Mouse (Mus musculus) limb, embryonic 11.5 days (tissue): Measurements from ENCODE around the gene Zbtb32. TPM values are rescaled to one million over a fixed set of nuclear protein-coding genes. Genes with fewer than 3 reads are reported as not detected.

ENCODE experiments used
- ATAC-seq: fragments of 200-750 bp; cut with Nextera tagmentation; 2 replicates; pipeline ENCODE4 v1.8.0; 2017; ENCODE audit warnings: low read depth; ENCODE audit not compliant: insufficient number of reproducible peaks, low FRiP score, low TSS enrichment
- DNase-seq: peaks from one replicate; pipeline ENCODE4 v3.0.0-alpha.2; 2015; ENCODE audit warnings: low spot score
- H3K27ac ChIP-seq: fragments of 300-500 bp; sonication (generic); replicated peaks from 2 replicates; pipeline ENCODE4 v1.5.1; 2014; ENCODE audit warnings: low read depth, mild to moderate bottlenecking, low read length
- H3K27me3 ChIP-seq: fragments of 300-500 bp; sonication (generic); 2 replicates; pipeline ENCODE4 v1.6.1; 2014; ENCODE audit warnings: mild to moderate bottlenecking, low read length, mixed read lengths; ENCODE audit not compliant: control insufficient read depth, insufficient read depth
- H3K36me3 ChIP-seq: fragments of 300-500 bp; sonication (generic); 2 replicates; pipeline ENCODE4 v1.6.1; 2014; ENCODE audit warnings: mild to moderate bottlenecking, low read length, moderate library complexity, mixed read lengths; ENCODE audit not compliant: control insufficient read depth, insufficient read depth
- H3K4me1 ChIP-seq: fragments of 300-500 bp; sonication (generic); 2 replicates; pipeline ENCODE4 v1.6.1; 2014; ENCODE audit warnings: low read length, mixed read lengths; ENCODE audit not compliant: control insufficient read depth, insufficient read depth
- H3K4me2 ChIP-seq: fragments of 300-500 bp; sonication (generic); 2 replicates; pipeline ENCODE4 v1.6.1; 2014; ENCODE audit warnings: low read depth, mild to moderate bottlenecking, moderate library complexity; ENCODE audit not compliant: severe bottlenecking
- H3K4me3 ChIP-seq: fragments of 300-500 bp; sonication (generic); 2 replicates; pipeline ENCODE4 v1.5.1; 2014; ENCODE audit warnings: low read depth, low read length
- H3K9ac ChIP-seq: fragments of 300-500 bp; sonication (generic); 2 replicates; pipeline ENCODE4 v1.6.1; 2014; ENCODE audit warnings: mild to moderate bottlenecking, low read length
- H3K9me3 ChIP-seq: fragments of 300-500 bp; sonication (generic); 2 replicates; pipeline ENCODE4 v1.6.1; 2016; ENCODE audit warnings: low read length; ENCODE audit not compliant: control insufficient read depth
- WGBS: fragments of 180-500 bp; shearing (Covaris S2); extraction: QIAGEN DNeasy Blood & Tissue Kit; methylation state at CpG from one replicate; pipeline ENCODE4 v1.1.7; 2014; 5-methylcytosine and 5-hydroxymethylcytosine counted together
- polyA plus RNA-seq: library from polyadenylated mRNA; unstranded; fragments of >200 nt; fragmentation: Nextera tagmentation; extraction: Ambion mirVana; gene quantifications from 2 replicates; pipeline ENCODE4 v1.2.1, GENCODE M21; 2014

Gene Zbtb32
- polyA plus RNA-seq, result 0.43 TPM in 1 of 2 replicates, not detected in the other

DNA sequence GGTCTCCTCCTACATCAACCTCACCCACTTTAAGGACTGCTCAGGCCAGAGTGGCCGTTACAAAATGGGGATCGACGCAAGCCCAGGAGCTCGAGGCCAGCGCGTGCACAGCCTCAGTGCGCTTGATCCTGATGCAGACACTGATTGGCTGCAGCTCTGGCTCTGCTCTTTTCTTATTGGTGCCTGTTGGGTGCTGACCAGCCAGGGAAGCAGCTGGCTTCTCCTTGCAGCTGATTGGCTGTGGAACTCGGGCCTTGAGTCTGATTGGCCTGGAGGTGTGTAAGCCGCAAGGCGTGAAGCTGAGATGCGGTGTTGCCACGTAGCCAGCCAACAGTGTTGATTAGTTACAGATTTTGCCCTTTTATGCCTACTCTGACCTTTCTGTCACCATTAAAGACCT lies at the start of gene Zbtb32:
Zbtb32 (minus strand) TSS at position 124 of the 400 bp plus-strand sequence.
- Histone ChIP-seq H3K4me1 (no peaks in the 10 kb centered on the region), H3K27me3 (no peaks in the 10 kb centered on the region), H3K36me3 (no peaks in the 10 kb centered on the region), H3K27ac (no peak within 1 kb of the TSS), H3K4me3 (no peak within 1 kb of the TSS), H3K9ac (no peak within 1 kb of the TSS), H3K9me3 (no peaks in the 10 kb centered on the region), H3K4me2 (no peak within 1 kb of the TSS)
- WGBS, result 90% methylated on average over 12 of the region's 12 CpGs
- no peak for DNase-seq
- ATAC-seq, result no peak

DNA sequence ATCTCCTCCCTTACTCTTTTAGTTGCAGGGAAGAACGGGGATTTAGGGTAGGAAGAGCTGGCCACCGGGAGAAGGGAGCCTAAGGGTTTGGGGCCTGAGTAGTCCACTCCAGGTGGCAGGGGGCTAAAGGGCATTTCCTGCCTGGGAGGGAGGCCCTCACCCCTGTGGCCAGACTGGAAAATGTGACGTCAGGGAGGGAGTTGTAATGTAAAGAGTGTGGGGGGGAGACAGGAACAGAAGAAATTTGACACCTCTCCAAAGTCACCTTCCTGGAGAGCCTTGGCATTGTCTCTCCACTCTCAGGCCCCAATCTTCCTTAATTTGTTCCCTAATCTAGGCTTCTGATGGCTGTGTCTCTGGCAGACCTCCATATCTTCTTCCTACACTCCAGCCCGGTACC lies 40.4 kb upstream of the Zbtb32 start:
- Histone ChIP-seq H3K4me2 (no peak overlapping the region), H3K9me3 (no peaks in the 10 kb centered on the region), H3K4me1 (peaks cover 3% of the 10 kb centered on the region; the same call in 1 of the 2 replicates), H3K9ac (no peak overlapping the region), H3K36me3 (peaks cover 14% of the 10 kb centered on the region; the same call in 1 of the 2 replicates), H3K27ac (no peak overlapping the region), H3K27me3 (peaks cover 18% of the 10 kb centered on the region), H3K4me3 (no peak overlapping the region)
- WGBS, result 13% methylated on average over 4 of the region's 4 CpGs
- ATAC-seq (no peak), DNase-seq (peak; percentile 25)

DNA sequence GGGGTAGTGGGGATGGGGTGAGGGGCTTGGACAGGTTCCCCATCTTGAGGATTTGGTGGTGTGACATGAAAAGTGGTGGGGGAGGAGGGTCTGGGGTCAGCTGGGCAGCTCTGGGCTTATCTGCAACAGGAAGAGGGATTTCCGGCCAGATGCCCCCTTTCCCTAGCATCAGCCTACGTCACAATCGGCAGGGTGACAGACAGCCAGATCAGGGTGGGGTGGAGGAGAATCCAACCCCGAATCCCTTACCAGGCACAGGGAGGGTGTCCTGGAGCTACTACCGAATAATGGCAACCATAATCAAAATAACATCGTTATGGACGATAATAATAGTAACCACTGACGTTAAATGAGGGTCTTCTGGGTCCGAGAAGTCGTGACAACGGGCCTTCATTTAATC lies 37.7 kb upstream of the Zbtb32 start:
- Histone ChIP-seq H3K36me3 (peaks cover 4% of the 10 kb centered on the region; the same call in 1 of the 2 replicates), H3K27ac (no peak overlapping the region), H3K9ac (0 out of 2 replicates have a peak overlapping the region, but pooled peaks have one; percentile 18), H3K4me1 (peaks cover 3% of the 10 kb centered on the region; the same call in 1 of the 2 replicates), H3K4me3 (no peak overlapping the region), H3K9me3 (no peaks in the 10 kb centered on the region), H3K4me2 (no peak overlapping the region; the same call in 1 of the 2 replicates), H3K27me3 (peaks cover 33% of the 10 kb centered on the region)
- ATAC-seq (no peak), DNase-seq (no peak)
- WGBS, result 20% methylated on average over 11 of the region's 11 CpGs

DNA sequence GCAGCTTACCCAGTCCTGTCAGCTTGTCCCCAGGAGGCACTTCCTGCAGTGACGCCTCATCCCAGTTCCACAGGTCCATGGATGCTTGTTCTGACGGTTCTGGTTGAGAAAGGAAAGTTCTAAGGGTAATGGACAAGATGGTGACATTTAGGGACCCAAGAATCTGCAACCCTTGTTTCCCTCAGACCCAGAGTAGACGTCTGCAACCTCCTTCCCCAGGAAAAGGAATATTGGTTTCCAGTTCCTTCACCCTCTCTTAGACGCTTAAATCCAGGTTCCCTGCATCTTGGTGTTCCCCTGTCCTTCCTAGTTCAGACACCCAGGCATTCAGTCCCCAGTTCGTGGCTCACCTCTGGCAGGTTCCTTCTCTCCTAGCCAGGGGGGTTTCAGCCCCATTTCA lies 37.0 kb upstream of the Zbtb32 start, which contains the start of gene Etv2:
Etv2 (minus strand) TSS at position 101 of the 400 bp plus-strand sequence.
- WGBS, result 4% methylated on average over 5 of the region's 5 CpGs
- peaks cover 33% of the 10 kb centered on the region for H3K27me3 ChIP-seq
- H3K9me3 ChIP-seq, result no peaks in the 10 kb centered on the region
- DNase-seq, result no peak
- peak within 1 kb of the TSS; percentile 19; the same call in 1 of the 2 replicates for H3K4me3 ChIP-seq
- H3K27ac ChIP-seq, result no peak within 1 kb of the TSS
- H3K9ac ChIP-seq, result 0 out of 2 replicates have a peak within 1 kb of the TSS, but pooled peaks have one; percentile 18
- H3K4me1 ChIP-seq, result peaks cover 3% of the 10 kb centered on the region; the same call in 1 of the 2 replicates
- H3K4me2 ChIP-seq, result peak within 1 kb of the TSS; percentile 11; the same call in 1 of the 2 replicates
- H3K36me3 ChIP-seq, result no peaks in the 10 kb centered on the region
- no peak for ATAC-seq

DNA sequence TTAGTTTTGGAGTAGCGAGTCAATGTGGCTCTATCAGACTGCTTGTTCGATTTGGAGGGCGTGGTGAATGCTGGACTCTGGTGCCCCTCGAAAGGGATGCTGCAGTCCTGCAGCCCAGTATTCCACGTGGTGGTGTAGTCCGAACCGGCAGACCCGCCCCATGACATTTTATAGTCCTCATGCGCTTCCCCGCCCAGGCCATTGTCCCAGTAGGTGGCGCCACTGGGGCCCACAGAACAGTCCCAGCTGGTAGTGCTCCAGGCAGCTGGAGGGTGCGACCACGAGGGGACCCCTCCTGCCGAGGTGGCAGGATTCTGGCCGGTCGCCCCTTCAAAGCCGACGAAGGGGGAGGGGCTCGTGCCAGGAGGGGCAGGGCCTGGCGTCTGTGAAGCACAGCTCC lies 35.9 kb upstream of the Zbtb32 start:
- DNase-seq, result peak; percentile 86
- peak; percentile 60 for ATAC-seq
- H3K4me2 ChIP-seq, result peak overlapping the region; percentile 11; the same call in 1 of the 2 replicates
- no peaks in the 10 kb centered on the region for H3K36me3 ChIP-seq
- peak overlapping the region; percentile 19; the same call in 1 of the 2 replicates for H3K4me3 ChIP-seq
- WGBS, result under 1% methylated on average over 20 of the region's 20 CpGs
- peaks cover 33% of the 10 kb centered on the region for H3K27me3 ChIP-seq
- peaks cover 3% of the 10 kb centered on the region; the same call in 1 of the 2 replicates for H3K4me1 ChIP-seq
- no peaks in the 10 kb centered on the region for H3K9me3 ChIP-seq
- H3K27ac ChIP-seq, result no peak overlapping the region
- no peak overlapping the region for H3K9ac ChIP-seq

DNA sequence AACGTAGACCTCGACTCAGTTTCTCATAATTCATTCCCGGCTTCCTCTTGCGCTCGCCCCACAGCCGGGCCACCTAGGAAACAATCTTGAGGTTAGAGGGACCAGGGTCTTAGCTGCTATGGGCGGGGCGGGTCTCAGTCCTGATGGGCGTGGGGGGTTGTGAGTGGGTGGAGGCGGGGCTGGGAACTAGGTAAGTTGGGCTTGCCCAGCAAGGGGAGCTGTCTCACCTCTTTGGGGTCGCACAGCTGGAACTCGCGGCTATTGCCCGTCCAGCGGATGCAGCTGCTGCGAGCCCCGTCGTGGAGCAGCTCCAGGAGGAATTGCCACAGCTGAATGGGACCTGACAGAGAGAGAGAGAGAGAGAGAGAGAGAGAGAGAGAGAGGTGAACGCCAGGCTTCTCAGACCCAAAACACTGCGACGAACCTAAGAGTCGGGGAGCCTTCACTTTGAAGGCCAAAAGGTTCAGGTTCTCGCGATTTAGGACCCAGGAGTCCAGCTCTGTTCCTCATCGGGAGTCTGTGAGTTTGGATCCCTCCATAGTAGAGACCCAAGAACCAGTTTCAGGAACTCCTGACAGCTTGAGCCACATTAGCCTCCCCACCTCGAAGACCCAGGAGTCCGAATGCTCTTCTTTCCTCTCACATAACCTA lies 35.2 kb upstream of the Zbtb32 start:
- DNase-seq, result peak; percentile 46
- Histone ChIP-seq H3K9me3 (no peaks in the 10 kb centered on the region), H3K4me1 (peaks cover 2% of the 10 kb centered on the region; the same call in 1 of the 2 replicates), H3K4me2 (peak overlapping the region; percentile 11; the same call in 1 of the 2 replicates), H3K9ac (no peak overlapping the region), H3K4me3 (peak overlapping the region; percentile 7; the same call in 1 of the 2 replicates), H3K27me3 (peaks cover 33% of the 10 kb centered on the region), H3K27ac (no peak overlapping the region), H3K36me3 (no peaks in the 10 kb centered on the region)
- WGBS, result 5% methylated on average over 27 of the region's 27 CpGs
- no peak for ATAC-seq

DNA sequence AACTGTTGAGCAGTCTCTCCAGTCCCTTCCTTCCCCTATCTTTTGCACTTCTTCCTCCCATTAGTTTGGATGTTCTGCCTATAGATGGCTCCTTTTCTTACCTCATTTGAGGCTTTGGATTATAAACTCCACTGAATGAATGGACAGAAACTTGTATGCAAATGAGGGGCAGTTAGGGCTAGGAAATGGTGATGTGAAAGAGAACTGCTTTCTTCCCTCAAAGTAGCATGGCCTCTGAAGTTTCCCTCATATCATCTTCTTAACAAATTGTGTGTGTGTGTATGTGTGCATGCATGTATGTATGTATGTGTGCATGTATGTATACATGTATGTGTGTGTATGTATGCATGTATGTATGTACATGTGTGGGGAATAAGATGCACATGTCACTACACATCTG lies 30.3 kb upstream of the Zbtb32 start:
- DNase-seq (no peak), ATAC-seq (no peak)
- Histone ChIP-seq H3K36me3 (no peaks in the 10 kb centered on the region), H3K9me3 (no peaks in the 10 kb centered on the region), H3K27ac (no peak overlapping the region), H3K4me2 (no peak overlapping the region), H3K4me3 (no peak overlapping the region), H3K9ac (no peak overlapping the region), H3K4me1 (peaks cover 6% of the 10 kb centered on the region; the same call in 1 of the 2 replicates), H3K27me3 (peaks cover 14% of the 10 kb centered on the region)

DNA sequence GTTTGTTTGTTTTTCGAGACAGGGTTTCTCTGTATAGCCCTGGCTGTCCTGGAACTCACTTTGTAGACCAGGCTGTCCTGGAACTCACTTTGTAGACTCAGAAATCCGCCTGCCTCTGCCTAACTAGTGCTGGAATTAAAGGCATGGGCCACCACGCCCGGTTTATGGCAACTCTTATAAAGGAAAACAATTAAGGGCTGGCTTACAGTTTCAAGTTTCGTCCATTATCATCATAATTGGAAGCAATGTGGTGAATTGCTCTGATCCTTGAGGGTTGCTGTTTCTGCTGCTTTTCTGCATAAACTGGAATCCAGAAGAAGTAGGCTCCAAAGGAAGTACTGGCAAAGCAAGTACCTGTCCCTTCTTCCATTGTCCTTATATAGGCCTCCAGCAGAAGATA lies 27.9 kb upstream of the Zbtb32 start:
- no peak overlapping the region for H3K4me3 ChIP-seq
- DNase-seq (no peak), ATAC-seq (no peak)
- H3K27me3 ChIP-seq, result no peaks in the 10 kb centered on the region
- H3K9ac ChIP-seq, result no peak overlapping the region
- peaks cover 6% of the 10 kb centered on the region; the same call in 1 of the 2 replicates for H3K4me1 ChIP-seq
- peaks cover 11% of the 10 kb centered on the region for H3K36me3 ChIP-seq
- H3K9me3 ChIP-seq, result no peaks in the 10 kb centered on the region
- no peak overlapping the region for H3K4me2 ChIP-seq
- WGBS, result 84% methylated on average over 5 of the region's 5 CpGs
- no peak overlapping the region for H3K27ac ChIP-seq
